Mouse (Mus musculus) CH12.LX (cell line): ENCODE measurements around the gene Ankib1. TPM values are rescaled to one million over a fixed set of nuclear protein-coding genes. Genes with fewer than 3 reads are reported as not detected.

Experiments used
- DNase-seq: peaks from one replicate; pipeline ENCODE4 v3.0.0-alpha.2; 2013; ENCODE audit errors: extremely low read depth
- H3K27ac ChIP-seq: 2 replicates; pipeline ENCODE4 v1.5.1; 2012; ENCODE audit warnings: low read depth, mild to moderate bottlenecking, control low read depth, moderate library complexity; ENCODE audit not compliant: insufficient read depth
- H3K27me3 ChIP-seq: replicated peaks from 2 replicates; pipeline ENCODE3; 2012; ENCODE audit warnings: inconsistent platforms
- H3K36me3 ChIP-seq, 2 experiments: replicated peaks in 1 of 2; 2 replicates each; pipeline versions ENCODE3 to v1.6.1; 2012; ENCODE audit warnings: inconsistent platforms in 1 of 2, low read length in 1 of 2, mild to moderate bottlenecking in 1 of 2, mixed read lengths in 1 of 2, moderate library complexity in 1 of 2; ENCODE audit not compliant: control insufficient read depth in 1 of 2, insufficient read depth in 1 of 2
- H3K4me1 ChIP-seq, 2 experiments: 2 replicates each; pipeline ENCODE4 v1.6.1; 2012; ENCODE audit warnings: inconsistent platforms in 1 of 2, moderate library complexity in 1 of 2; ENCODE audit not compliant: insufficient read depth in 2 of 2, control insufficient read depth in 1 of 2
- H3K4me2 ChIP-seq: 2 replicates; pipeline ENCODE4 v1.6.1; 2012; ENCODE audit warnings: low read depth, mild to moderate bottlenecking, control low read depth; ENCODE audit not compliant: poor library complexity, insufficient read depth, severe bottlenecking
- H3K4me3 ChIP-seq, 3 experiments: fragments of 150-350 bp in 1 of 3; sonication (generic) in 1 of 3; replicated peaks in 1 of 3; 2 replicates each; pipeline versions ENCODE3 to v1.5.1; 2011 to 2012; ENCODE audit warnings: low read depth in 2 of 3, low read length in 2 of 3, mild to moderate bottlenecking in 2 of 3, moderate library complexity in 2 of 3, control low read depth in 1 of 3, improper control_type of control experiment in 1 of 3, inconsistent platforms in 1 of 3, mixed read lengths in 1 of 3; ENCODE audit not compliant: poor library complexity in 1 of 3
- H3K79me2 ChIP-seq: replicated peaks from 2 replicates; pipeline ENCODE4 v1.6.1; 2012; ENCODE audit warnings: mild to moderate bottlenecking, moderate library complexity; ENCODE audit not compliant: control insufficient read depth, poor library complexity, insufficient read depth, severe bottlenecking; ENCODE audit errors: extremely low read depth
- H3K9ac ChIP-seq: 2 replicates; pipeline ENCODE4 v1.6.1; 2012; ENCODE audit warnings: low read depth, mild to moderate bottlenecking, control low read depth, moderate library complexity; ENCODE audit not compliant: insufficient read depth
- H3K9me3 ChIP-seq: replicated peaks from 2 replicates; pipeline ENCODE3; 2012; ENCODE audit warnings: low read length, inconsistent platforms, mixed read lengths
- BHLHE40 ChIP-seq: IDR thresholded peaks from 2 replicates; pipeline ENCODE4 v1.6.1; 2011; ENCODE audit warnings: mild to moderate bottlenecking, low read depth, low read length, improper control_type of control experiment
- CHD2 ChIP-seq: IDR thresholded peaks from 2 replicates; pipeline ENCODE4 v1.6.1; 2011; ENCODE audit warnings: low read length, improper control_type of control experiment
- ELF1 ChIP-seq: IDR thresholded peaks from 2 replicates; pipeline ENCODE4 v1.6.1; 2014; ENCODE audit warnings: low read depth, mild to moderate bottlenecking, inconsistent platforms, low read length, improper control_type of control experiment
- HCFC1 ChIP-seq: IDR thresholded peaks from 2 replicates; pipeline ENCODE4 v1.6.1; 2012; ENCODE audit warnings: low read depth, mild to moderate bottlenecking, inconsistent platforms, low read length, improper control_type of control experiment
- KAT2A ChIP-seq: IDR thresholded peaks from 2 replicates; pipeline ENCODE4 v1.6.1; 2012; ENCODE audit warnings: low read length, improper control_type of control experiment, inconsistent platforms; ENCODE audit not compliant: insufficient replicate concordance
- MAFK ChIP-seq: IDR thresholded peaks from 2 replicates; pipeline ENCODE4 v1.6.1; 2011; ENCODE audit warnings: low read length, improper control_type of control experiment; ENCODE audit not compliant: insufficient replicate concordance
- MAX ChIP-seq: IDR thresholded peaks from 2 replicates; pipeline ENCODE4 v1.6.1; 2011; ENCODE audit warnings: low read length, improper control_type of control experiment
- MAZ ChIP-seq: IDR thresholded peaks from 2 replicates; pipeline ENCODE4 v1.6.1; 2012; ENCODE audit warnings: low read depth, mild to moderate bottlenecking, inconsistent platforms, low read length, improper control_type of control experiment, moderate library complexity
- MEF2A ChIP-seq: IDR thresholded peaks from 2 replicates; pipeline ENCODE4 v1.6.1; 2014; ENCODE audit warnings: low read depth, mild to moderate bottlenecking, inconsistent platforms, low read length, improper control_type of control experiment, borderline replicate concordance
- NRF1 ChIP-seq: IDR thresholded peaks from 2 replicates; pipeline ENCODE4 v1.6.1; 2014; ENCODE audit warnings: low read depth, mild to moderate bottlenecking, inconsistent platforms, low read length, improper control_type of control experiment, moderate library complexity
- PAX5 ChIP-seq: IDR thresholded peaks from 2 replicates; pipeline ENCODE4 v1.6.1; 2012; ENCODE audit warnings: low read length, inconsistent platforms, mixed read lengths
- RCOR1 ChIP-seq: conservative IDR thresholded peaks from 2 replicates; pipeline ENCODE4 v1.6.1; 2012; ENCODE audit warnings: low read depth, mild to moderate bottlenecking, inconsistent platforms, low read length, improper control_type of control experiment
- SIN3A ChIP-seq: IDR thresholded peaks from 2 replicates; pipeline ENCODE4 v1.6.1; 2012; ENCODE audit warnings: low read length, improper control_type of control experiment, inconsistent platforms
- SMC3 ChIP-seq: IDR thresholded peaks from 2 replicates; pipeline ENCODE4 v1.6.1; 2011; ENCODE audit warnings: low read depth, low read length, improper control_type of control experiment
- TCF12 ChIP-seq: IDR thresholded peaks from 2 replicates; pipeline ENCODE4 v1.6.1; 2014; ENCODE audit warnings: low read depth, mild to moderate bottlenecking, inconsistent platforms, low read length, improper control_type of control experiment
- USF1 ChIP-seq: IDR thresholded peaks from 2 replicates; pipeline ENCODE4 v1.6.1; 2014; ENCODE audit warnings: low read depth, mild to moderate bottlenecking, inconsistent platforms, low read length, improper control_type of control experiment
- USF2 ChIP-seq: conservative IDR thresholded peaks from 2 replicates; pipeline ENCODE4 v1.6.1; 2011; ENCODE audit warnings: low read depth, low read length, improper control_type of control experiment
- ZC3H11A ChIP-seq: IDR thresholded peaks from 2 replicates; pipeline ENCODE4 v1.6.1; 2012; ENCODE audit warnings: low read depth, mild to moderate bottlenecking, inconsistent platforms, low read length, improper control_type of control experiment
- ZKSCAN1 ChIP-seq: IDR thresholded peaks from 2 replicates; pipeline ENCODE4 v1.6.1; 2012; ENCODE audit warnings: low read depth, inconsistent platforms, low read length, improper control_type of control experiment, borderline replicate concordance
- dilution Hi-C: fragments of 300-500 bp; cut with MboI; formaldehyde crosslinking; loops from 2 replicates; pipeline ENCODE4 v1.14.3; 2020; ENCODE audit warnings: low sequenced_read_pairs; ENCODE audit not compliant: extremely low pct_unique_long_range_greater_than_20kb, extremely low pct_ligation_motif_present
- in situ Hi-C: fragments of 300-500 bp; cut with MboI; formaldehyde crosslinking; loops from 3 replicates; pipeline ENCODE4 v1.14.3; 2019; ENCODE audit warnings: low sequenced_read_pairs, low pct_ligation_motif_present, low pct_unique_long_range_greater_than_20kb, mixed read lengths
- polyA plus RNA-seq: library from polyadenylated mRNA; unstranded; fragments of >175 nt; gene quantifications from 2 replicates; pipeline ENCODE4 v1.2.1, GENCODE M21; 2012; ENCODE audit warnings: low read depth; ENCODE audit not compliant: insufficient read length
- total RNA-seq, 2 experiments: library from RNA; depleted of rRNA; stranded (reverse); fragments of 300-350 nt in 1 of 2; fragments of >200 nt in 1 of 2; gene quantifications; 2 replicates each; pipeline ENCODE4 v1.2.3; 2012 to 2014

The Ankib1 gene
- total and polyA plus RNA-seq, 3 experiments: 13.7 to 19.3 (median 16.6) TPM

DNA sequence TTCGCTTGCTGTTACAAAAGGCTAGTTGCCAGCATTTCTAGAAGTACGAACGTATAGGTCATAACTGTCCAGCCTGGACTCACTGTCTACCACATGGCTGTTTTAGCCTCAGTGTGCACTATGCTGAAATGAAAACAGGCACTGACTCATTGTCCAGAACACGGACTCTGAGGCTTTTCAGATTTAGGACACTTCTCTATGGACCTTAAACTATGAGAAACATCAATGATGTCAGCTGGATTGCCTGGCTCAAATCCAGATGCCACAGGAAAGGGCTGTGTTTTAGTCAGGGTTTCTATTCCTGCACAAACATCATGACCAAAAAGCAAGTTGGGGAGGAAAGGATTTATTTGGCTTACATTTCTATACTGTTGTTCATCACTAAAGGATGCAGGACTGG, 15.2 kb downstream of the Ankib1 start:
- dilution Hi-C loops: no loop called here
- Histone ChIP-seq H3K27ac (no peak overlapping the region), H3K79me2 (peaks cover 11% of the 10 kb centered on the region; the same call in 1 of the 2 replicates), H3K4me3 (no peak overlapping the region), H3K9ac (no peak overlapping the region), H3K9me3 (no peaks in the 10 kb centered on the region), H3K4me2 (no peak overlapping the region), H3K36me3 (peaks cover 0 to 22% of the 10 kb centered on the region in 2 experiments), H3K4me1 (peaks cover 3 to 7% of the 10 kb centered on the region in 2 experiments; a peak in 1 of 4 replicates), H3K27me3 (no peaks in the 10 kb centered on the region)
- DNase-seq: no peak
- in situ Hi-C loops: no loop called here
- TF ChIP-seq MAX (no peak), PAX5 (no peak), BHLHE40 (no peak), RCOR1 (no peak), ZC3H11A (no peak), ZKSCAN1 (no peak), MEF2A (no peak), ELF1 (no peak), USF1 (no peak), HCFC1 (no peak), USF2 (no peak), CHD2 (no peak), SMC3 (no peak), MAFK (no peak), KAT2A (no peak), SIN3A (no peak), TCF12 (no peak), NRF1 (no peak), MAZ (no peak)

DNA sequence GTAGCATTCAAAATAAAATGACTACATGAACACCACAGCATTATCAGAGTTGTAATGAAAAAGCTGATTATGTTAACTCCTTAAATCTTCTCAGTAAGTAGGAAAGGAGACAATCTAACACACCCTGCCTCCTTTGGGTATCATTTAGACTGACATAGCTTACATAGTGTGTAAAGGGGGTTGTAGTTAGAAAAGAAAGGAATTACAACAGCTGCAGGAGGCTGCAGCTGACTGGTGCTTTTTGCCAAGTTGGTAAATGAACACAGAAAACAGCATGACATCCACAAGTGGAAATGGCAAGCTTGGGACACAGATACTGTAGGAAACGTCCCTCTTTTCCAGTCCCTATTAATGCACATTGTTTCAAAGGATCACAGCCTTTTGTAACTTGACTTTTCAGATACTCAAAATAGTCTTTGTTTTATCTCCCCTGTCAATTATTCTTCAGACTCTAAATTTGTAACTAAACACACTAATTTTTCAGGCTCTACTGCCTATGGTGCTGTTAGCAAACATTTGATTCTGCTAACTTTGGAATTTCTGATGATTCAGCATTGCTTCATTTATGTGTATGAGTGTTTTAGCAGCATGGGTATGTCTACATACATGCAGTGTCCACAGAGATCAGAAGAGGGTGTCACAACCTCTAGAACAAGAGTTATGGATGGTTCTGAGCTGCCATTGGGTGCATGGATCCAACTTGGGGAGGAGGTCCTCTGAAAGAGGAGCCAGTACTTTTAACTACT, 17.8 kb downstream of the Ankib1 start:
- Histone ChIP-seq H3K27me3 (no peaks in the 10 kb centered on the region), H3K27ac (no peak overlapping the region), H3K4me2 (no peak overlapping the region), H3K79me2 (peaks cover 8% of the 10 kb centered on the region; the same call in 1 of the 2 replicates), H3K9me3 (no peaks in the 10 kb centered on the region), H3K36me3 (peaks cover 0 to 21% of the 10 kb centered on the region in 2 experiments), H3K9ac (no peak overlapping the region), H3K4me3 (no peak overlapping the region), H3K4me1 (no peaks in the 10 kb centered on the region)
- dilution Hi-C loops: no loop called here
- TF ChIP-seq RCOR1: no peak
- no peak for TF ChIP-seq MAFK
- in situ Hi-C loops: no loop called here
- no peak for DNase-seq
